Mouse (Mus musculus): ENCODE results near the gene Adamtsl2. TPM values are rescaled to one million over a fixed set of nuclear protein-coding genes. Genes with fewer than 3 reads are reported as not detected.

The Adamtsl2 gene
- polyA plus RNA-seq, 1 experiment from 2014 or later, result 3.0 TPM

GRCm38 (mm10) chr2:27095178-27095577, 16.0 kb downstream of the Adamtsl2 start:
- H3K9me3 ChIP-seq, result no peaks in the 10 kb centered on the region
- peaks cover 29% of the 10 kb centered on the region for H3K4me1 ChIP-seq
- H3K27me3 ChIP-seq (replicated peaks), result no peaks in the 10 kb centered on the region
- no peaks in the 10 kb centered on the region for H3K36me3 ChIP-seq
- no peak overlapping the region for H3K4me2 ChIP-seq
- no peak for ATAC-seq (ENCODE audit: insufficient read depth, low FRiP score, low read depth)
- H3K4me3 ChIP-seq (replicated peaks), result no peak overlapping the region
- no peak overlapping the region for H3K27ac ChIP-seq
- 91% methylated on average over 7 of the region's 7 CpGs for WGBS
- H3K9ac ChIP-seq, result no peak overlapping the region

GRCm38 (mm10) chr2:27096341-27096981, 17.3 kb downstream of the Adamtsl2 start:
- 42% methylated on average over 13 of the region's 13 CpGs for WGBS
- Histone ChIP-seq H3K36me3 (no peaks in the 10 kb centered on the region), H3K4me1 (peaks cover 29% of the 10 kb centered on the region), H3K27me3 (replicated peaks) (no peaks in the 10 kb centered on the region), H3K9ac (no peak overlapping the region), H3K9me3 (no peaks in the 10 kb centered on the region), H3K4me2 (no peak overlapping the region), H3K27ac (peak overlapping the region; percentile 67), H3K4me3 (replicated peaks) (no peak overlapping the region)
- ATAC-seq (ENCODE audit: insufficient read depth, low FRiP score, low read depth), result no peak; the same call in 1 of the 2 replicates

GRCm38 (mm10) chr2:27097241-27097656, 18.1 kb downstream of the Adamtsl2 start:
- Histone ChIP-seq H3K27me3 (replicated peaks) (no peaks in the 10 kb centered on the region), H3K27ac (peak overlapping the region; percentile 67), H3K4me2 (no peak overlapping the region), H3K4me1 (peaks cover 29% of the 10 kb centered on the region), H3K36me3 (no peaks in the 10 kb centered on the region), H3K9me3 (no peaks in the 10 kb centered on the region), H3K9ac (no peak overlapping the region), H3K4me3 (replicated peaks) (no peak overlapping the region)
- 55% methylated on average over 6 of the region's 6 CpGs for WGBS
- no peak for ATAC-seq (ENCODE audit: insufficient read depth, low FRiP score, low read depth)

GRCm38 (mm10) chr2:27097776-27098175, 18.6 kb downstream of the Adamtsl2 start:
- peak; percentile 56; the same call in 1 of the 2 replicates for ATAC-seq (ENCODE audit: insufficient read depth, low FRiP score, low read depth)
- Histone ChIP-seq H3K4me2 (no peak overlapping the region), H3K4me1 (peaks cover 29% of the 10 kb centered on the region), H3K9me3 (no peaks in the 10 kb centered on the region), H3K36me3 (no peaks in the 10 kb centered on the region), H3K27ac (peak overlapping the region; percentile 67; the same call in 1 of the 2 replicates), H3K27me3 (replicated peaks) (no peaks in the 10 kb centered on the region), H3K9ac (no peak overlapping the region), H3K4me3 (replicated peaks) (no peak overlapping the region)
- WGBS, result 6% methylated on average over 6 of the region's 6 CpGs

GRCm38 (mm10) chr2:27103554-27103953, 24.4 kb downstream of the Adamtsl2 start:
- H3K27me3 ChIP-seq (replicated peaks), result no peaks in the 10 kb centered on the region
- no peak overlapping the region for H3K9ac ChIP-seq
- H3K4me1 ChIP-seq, result 0 out of 2 replicates have a peak, but pooled peaks cover 2% of the 10 kb centered on the region
- no peak for ATAC-seq (ENCODE audit: insufficient read depth, low FRiP score, low read depth)
- H3K27ac ChIP-seq, result no peak overlapping the region
- WGBS, result 76% methylated on average over 7 of the region's 7 CpGs
- H3K4me2 ChIP-seq, result no peak overlapping the region
- no peaks in the 10 kb centered on the region for H3K36me3 ChIP-seq
- H3K4me3 ChIP-seq (replicated peaks), result no peak overlapping the region
- H3K9me3 ChIP-seq, result no peaks in the 10 kb centered on the region

GRCm38 (mm10) chr2:27106816-27107215, 27.6 kb downstream of the Adamtsl2 start:
- WGBS, result 68% methylated on average over 3 of the region's 3 CpGs
- H3K27ac ChIP-seq, result no peak overlapping the region
- no peak overlapping the region for H3K4me2 ChIP-seq
- H3K4me3 ChIP-seq (replicated peaks), result no peak overlapping the region
- no peak overlapping the region for H3K9ac ChIP-seq
- no peaks in the 10 kb centered on the region for H3K9me3 ChIP-seq
- no peaks in the 10 kb centered on the region for H3K36me3 ChIP-seq
- no peak for ATAC-seq (ENCODE audit: insufficient read depth, low FRiP score, low read depth)
- no peaks in the 10 kb centered on the region for H3K27me3 ChIP-seq (replicated peaks)
- no peaks in the 10 kb centered on the region for H3K4me1 ChIP-seq

- Histone ChIP-seq H3K9me3 (no peaks in the 10 kb centered on the region), H3K27me3 (replicated peaks) (no peaks in the 10 kb centered on the region), H3K36me3 (no peaks in the 10 kb centered on the region), H3K4me1 (no peaks in the 10 kb centered on the region), H3K27ac (no peak overlapping the region), H3K4me3 (replicated peaks) (no peak overlapping the region), H3K4me2 (no peak overlapping the region), H3K9ac (no peak overlapping the region)
- 71% methylated on average over 2 of the region's 2 CpGs for WGBS
- ATAC-seq (ENCODE audit: insufficient read depth, low FRiP score, low read depth), result no peak
These were observed 29.0 kb downstream of the Adamtsl2 start for GRCm38 (mm10) chr2:27108144-27108543.

GRCm38 (mm10) chr2:27109052-27109451, 29.9 kb downstream of the Adamtsl2 start:
- H3K27me3 ChIP-seq (replicated peaks), result no peaks in the 10 kb centered on the region
- H3K36me3 ChIP-seq, result no peaks in the 10 kb centered on the region
- H3K4me1 ChIP-seq, result no peaks in the 10 kb centered on the region
- ATAC-seq (ENCODE audit: insufficient read depth, low FRiP score, low read depth), result no peak
- H3K9me3 ChIP-seq, result no peaks in the 10 kb centered on the region
- no peak overlapping the region for H3K27ac ChIP-seq
- 87% methylated on average over 5 of the region's 5 CpGs for WGBS
- H3K4me2 ChIP-seq, result no peak overlapping the region
- H3K9ac ChIP-seq, result no peak overlapping the region
- H3K4me3 ChIP-seq (replicated peaks), result no peak overlapping the region

- no peaks in the 10 kb centered on the region for H3K27me3 ChIP-seq (replicated peaks)
- no peak overlapping the region for H3K4me3 ChIP-seq (replicated peaks)
- H3K27ac ChIP-seq, result no peak overlapping the region
- H3K36me3 ChIP-seq, result no peaks in the 10 kb centered on the region
- H3K4me2 ChIP-seq, result no peak overlapping the region
- H3K9ac ChIP-seq, result no peak overlapping the region
- no peaks in the 10 kb centered on the region for H3K4me1 ChIP-seq
- ATAC-seq (ENCODE audit: insufficient read depth, low FRiP score, low read depth), result no peak
- H3K9me3 ChIP-seq, result no peaks in the 10 kb centered on the region
- WGBS, result 70% methylated on average over 20 of the region's 20 CpGs
These were observed 33.4 kb downstream of the Adamtsl2 start for GRCm38 (mm10) chr2:27112585-27112984.

- no peaks in the 10 kb centered on the region for H3K4me1 ChIP-seq
- no peak overlapping the region for H3K4me2 ChIP-seq
- no peaks in the 10 kb centered on the region for H3K36me3 ChIP-seq
- H3K4me3 ChIP-seq (replicated peaks), result no peak overlapping the region
- H3K27me3 ChIP-seq (replicated peaks), result no peaks in the 10 kb centered on the region
- no peak for ATAC-seq (ENCODE audit: insufficient read depth, low FRiP score, low read depth)
- H3K9me3 ChIP-seq, result no peaks in the 10 kb centered on the region
- H3K27ac ChIP-seq, result no peak overlapping the region
- WGBS, result 73% methylated on average over 10 of the region's 10 CpGs
- H3K9ac ChIP-seq, result no peak overlapping the region
These were observed 35.0 kb downstream of the Adamtsl2 start for GRCm38 (mm10) chr2:27114169-27114568.

- H3K4me3 ChIP-seq (replicated peaks), result no peak overlapping the region
- 36% methylated on average over 4 of the region's 4 CpGs for WGBS
- no peaks in the 10 kb centered on the region for H3K36me3 ChIP-seq
- no peak overlapping the region for H3K9ac ChIP-seq
- H3K4me1 ChIP-seq, result peaks cover 4% of the 10 kb centered on the region; the same call in 1 of the 2 replicates
- H3K9me3 ChIP-seq, result no peaks in the 10 kb centered on the region
- no peak overlapping the region for H3K27ac ChIP-seq
- ATAC-seq (ENCODE audit: insufficient read depth, low FRiP score, low read depth), result no peak
- no peak overlapping the region for H3K4me2 ChIP-seq
- no peaks in the 10 kb centered on the region for H3K27me3 ChIP-seq (replicated peaks)
These were observed 39.3 kb downstream of the Adamtsl2 start for GRCm38 (mm10) chr2:27118452-27118851.

GRCm38 (mm10) chr2:27119766-27120165, 40.6 kb downstream of the Adamtsl2 start:
- Histone ChIP-seq H3K9ac (no peak overlapping the region), H3K4me1 (peaks cover 4% of the 10 kb centered on the region; the same call in 1 of the 2 replicates), H3K9me3 (no peaks in the 10 kb centered on the region), H3K4me3 (replicated peaks) (no peak overlapping the region), H3K36me3 (no peaks in the 10 kb centered on the region), H3K27me3 (replicated peaks) (no peaks in the 10 kb centered on the region), H3K27ac (no peak overlapping the region), H3K4me2 (no peak overlapping the region)
- 84% methylated on average over 2 of the region's 2 CpGs for WGBS
- no peak for ATAC-seq (ENCODE audit: insufficient read depth, low FRiP score, low read depth)

Data from stomach, embryonic 15.5 days (tissue).